Mouse (Mus musculus) C2C12 (cell line): ENCODE data around the gene Ppm1e.

ENCODE experiments used
- CTCF ChIP-seq: IDR thresholded peaks from one replicate; pipeline ENCODE4 v1.5.1; 2011; ENCODE audit not compliant: control insufficient read depth, insufficient read depth, insufficient read length
- FOSL1 ChIP-seq: IDR thresholded peaks from one replicate; pipeline ENCODE4 v1.8.0; 2011; ENCODE audit warnings: mild to moderate bottlenecking, low read length; ENCODE audit not compliant: poor library complexity, insufficient read depth, severe bottlenecking
- MYOG ChIP-seq: IDR thresholded peaks from one replicate; pipeline ENCODE4 v1.6.1; 2011; ENCODE audit not compliant: control insufficient read depth, insufficient read length; ENCODE audit errors: extremely low read depth

DNA sequence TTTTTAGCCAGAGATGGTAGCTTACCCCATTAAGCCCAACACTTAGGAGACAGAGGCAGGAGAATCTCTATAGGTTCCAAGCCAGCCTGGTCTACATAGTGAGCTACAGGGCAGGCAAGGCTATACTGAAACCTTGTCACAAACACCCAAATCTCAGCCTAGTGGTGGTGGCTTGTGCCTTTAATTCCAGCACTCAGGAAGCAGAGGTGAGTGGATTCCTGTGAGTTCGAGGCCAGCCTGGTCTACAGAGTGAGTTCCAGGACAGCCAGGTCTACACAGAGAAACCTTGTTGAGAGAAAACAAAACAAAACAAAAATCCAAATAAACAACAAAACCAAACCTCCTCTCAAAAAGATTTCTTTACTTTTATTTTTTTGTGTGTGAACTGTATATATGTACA is 4.0 kb downstream of the Ppm1e start:
- TF ChIP-seq CTCF (no peak), FOSL1 (no peak), MYOG (no peak)
